Mouse (Mus musculus) bone marrow, adult 2 months (tissue): ENCODE measurements at regions not wholly inside any gene's neighbourhood (a gene's known extent, or its start where the extent isn't known, plus 50 kb on each side); places are given as distances from the start of the nearest gene placed in this dataset.

Source experiments
- H3K27ac ChIP-seq: fragments of 200-500 bp; 2 replicates; pipeline ENCODE4 v1.5.1; 2012; ENCODE audit warnings: low read depth, mild to moderate bottlenecking, control low read depth, inconsistent platforms, low read length; ENCODE audit not compliant: control insufficient read depth, poor library complexity, insufficient read depth
- H3K4me1 ChIP-seq: fragments of 200-500 bp; 2 replicates; pipeline ENCODE4 v1.6.1; 2011; ENCODE audit warnings: low read length; ENCODE audit not compliant: control insufficient read depth, insufficient read depth
- H3K4me3 ChIP-seq: fragments of 200-500 bp; replicated peaks from 2 replicates; pipeline ENCODE3; 2011; ENCODE audit warnings: mild to moderate bottlenecking, low read depth, low read length, control low read depth; ENCODE audit not compliant: control insufficient read depth
- CTCF ChIP-seq: fragments of 200-500 bp; IDR thresholded peaks from 2 replicates; pipeline ENCODE4 v1.5.1; 2011; ENCODE audit warnings: low read length, control low read depth; ENCODE audit not compliant: control insufficient read depth, insufficient read depth
- POLR2A ChIP-seq: fragments of 200-500 bp; IDR thresholded peaks from 2 replicates; pipeline ENCODE4 v1.6.1; 2011; ENCODE audit warnings: low read depth, mild to moderate bottlenecking, control low read depth, low read length, borderline replicate concordance; ENCODE audit not compliant: control insufficient read depth
- WGBS: fragments of 180-500 bp; shearing (Covaris S2); methylation state at CpG from one replicate; pipeline ENCODE4 v1.1.7; 2018; 5-methylcytosine and 5-hydroxymethylcytosine counted together

DNA sequence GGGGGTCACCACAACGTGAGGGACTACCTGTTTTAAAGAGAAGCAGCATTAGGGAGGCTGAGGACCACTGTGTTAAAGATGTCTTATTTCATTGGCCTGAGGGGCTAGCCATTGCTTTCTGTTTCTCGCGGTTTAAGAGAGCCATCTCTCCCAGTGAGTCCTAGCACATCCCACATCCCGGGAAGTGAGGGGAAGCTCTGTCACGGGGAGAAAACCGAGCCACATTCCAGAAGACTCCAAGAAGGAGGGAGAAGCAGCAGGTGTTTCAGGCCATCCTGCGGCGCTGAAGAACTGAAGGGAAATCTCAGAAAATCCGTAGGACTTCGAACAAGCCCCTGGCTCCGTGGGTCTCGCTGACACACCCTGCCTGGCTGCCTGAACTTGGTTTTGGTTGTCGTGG is 177.3 kb downstream of the Tfap2c start:
- Histone ChIP-seq H3K4me3 (no peak overlapping the region), H3K4me1 (no peaks in the 10 kb centered on the region; the same call in 1 of the 2 replicates), H3K27ac (no peak overlapping the region)
- 7% methylated on average over 13 of the region's 13 CpGs for WGBS
- TF ChIP-seq CTCF (no peak), POLR2A (no peak)

DNA sequence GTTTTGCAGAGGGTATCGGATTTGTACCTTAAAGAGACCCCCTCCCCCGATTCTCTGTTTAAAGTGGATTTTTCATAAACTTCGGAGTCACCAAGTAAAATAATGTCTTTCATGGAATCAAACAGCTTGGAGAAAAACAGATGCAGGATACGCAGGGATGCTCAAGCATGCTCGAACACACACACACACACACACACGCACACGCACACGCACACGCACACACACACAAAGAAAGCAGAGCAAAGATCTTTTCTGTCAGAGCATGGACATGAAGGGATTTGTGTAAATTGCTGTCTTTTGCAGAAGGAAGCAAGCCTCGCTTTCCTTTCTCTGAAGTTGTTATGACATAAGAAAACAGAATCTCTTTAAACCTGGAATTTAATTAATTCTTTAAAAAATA is 178.2 kb downstream of the Tfap2c start:
- no peak for TF ChIP-seq CTCF
- no peak for TF ChIP-seq POLR2A
- Histone ChIP-seq H3K27ac (no peak overlapping the region), H3K4me1 (no peaks in the 10 kb centered on the region; the same call in 1 of the 2 replicates), H3K4me3 (no peak overlapping the region)
- 37% methylated on average over 10 of the region's 10 CpGs for WGBS

GRCm38 (mm10) chr2:172728240-172728821 is 178.9 kb downstream of the Tfap2c start:
- WGBS: 2% methylated on average over 52 of the region's 53 CpGs
- H3K27ac ChIP-seq: no peak overlapping the region
- H3K4me3 ChIP-seq: no peak overlapping the region

DNA sequence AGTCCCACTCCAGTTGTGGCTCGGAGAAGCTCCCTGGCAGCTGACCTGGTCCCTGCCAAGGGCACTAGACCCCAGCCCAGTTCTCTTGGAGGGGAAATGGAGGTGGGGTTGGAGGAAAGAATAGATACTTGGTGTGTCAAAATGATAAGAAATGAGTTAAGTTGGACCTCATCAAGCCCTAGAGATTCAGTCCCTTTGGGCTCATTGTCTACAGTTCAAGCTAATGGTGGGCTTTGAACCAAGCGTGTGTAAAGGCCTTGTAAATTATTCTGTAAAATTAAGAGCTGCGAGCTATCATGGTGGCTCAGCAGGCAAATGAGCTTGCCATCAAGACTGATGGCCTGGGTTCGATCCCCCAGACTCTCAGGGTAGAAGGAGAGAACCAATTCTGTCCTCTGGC is 179.8 kb downstream of the Tfap2c start:
- Histone ChIP-seq H3K4me1 (no peaks in the 10 kb centered on the region; the same call in 1 of the 2 replicates), H3K4me3 (no peak overlapping the region), H3K27ac (no peak overlapping the region)
- WGBS: 46% methylated on average over 4 of the region's 4 CpGs
- TF ChIP-seq POLR2A (no peak), CTCF (no peak)

More at GRCm38 (mm10) chr2:172728240-172728821, 178.9 kb downstream of the Tfap2c start:
- TF ChIP-seq POLR2A (no peak), CTCF (no peak)
- no peaks in the 10 kb centered on the region; the same call in 1 of the 2 replicates for H3K4me1 ChIP-seq

- WGBS: 67% methylated on average over 9 of the region's 9 CpGs
- TF ChIP-seq POLR2A (no peak), CTCF (no peak)
- H3K27ac ChIP-seq: no peak overlapping the region
- no peaks in the 10 kb centered on the region; the same call in 1 of the 2 replicates for H3K4me1 ChIP-seq
- H3K4me3 ChIP-seq: no peak overlapping the region
These were observed 180.3 kb downstream of the Tfap2c start for GRCm38 (mm10) chr2:172729741-172730140.

- Histone ChIP-seq H3K27ac (no peak overlapping the region), H3K4me1 (no peaks in the 10 kb centered on the region; the same call in 1 of the 2 replicates), H3K4me3 (no peak overlapping the region)
- 7% methylated on average over 18 of the region's 18 CpGs for WGBS
- TF ChIP-seq POLR2A: no peak
These were observed 182.0 kb downstream of the Tfap2c start for GRCm38 (mm10) chr2:172731408-172731807.

DNA sequence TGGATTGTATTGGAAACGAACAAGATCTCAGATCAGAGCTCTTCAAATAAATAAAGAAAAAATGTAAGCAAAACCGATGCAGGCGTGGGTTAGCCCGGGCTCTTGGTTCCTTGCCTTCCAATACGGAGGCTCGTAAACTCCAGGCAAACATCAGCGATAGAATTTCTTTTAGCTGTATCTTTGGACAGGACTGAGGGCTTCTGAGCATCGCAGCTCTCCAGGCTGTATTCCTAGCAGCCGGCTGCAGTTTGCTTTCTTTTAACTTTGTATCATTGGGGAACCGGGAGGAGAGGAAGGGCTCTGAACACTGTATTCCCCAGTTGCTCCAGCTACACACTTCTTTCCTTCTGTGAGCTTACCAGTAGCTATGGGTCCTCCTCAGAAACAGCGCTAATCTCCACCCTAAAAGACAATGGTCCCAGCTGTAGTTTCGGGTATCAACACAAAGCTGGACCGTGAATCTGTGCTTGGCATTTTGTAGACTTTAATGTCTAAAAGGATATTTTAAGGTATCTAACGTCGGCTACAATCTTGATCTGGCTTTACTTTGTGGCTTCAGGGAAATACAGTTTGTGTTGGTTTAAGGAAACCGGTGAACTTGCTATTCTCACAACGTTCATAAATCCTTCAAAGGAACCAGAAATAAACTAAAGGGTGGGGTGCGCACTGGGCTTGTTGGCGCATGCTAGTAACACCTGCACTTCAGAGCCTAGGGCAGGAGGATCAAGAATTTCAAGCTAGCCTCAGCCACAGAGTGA is 183.2 kb downstream of the Tfap2c start:
- TF ChIP-seq POLR2A (no peak), CTCF (no peak)
- no peak overlapping the region for H3K27ac ChIP-seq

GRCm38 (mm10) chr2:172733403-172733995 is 184.1 kb downstream of the Tfap2c start:
- no peaks in the 10 kb centered on the region; the same call in 1 of the 2 replicates for H3K4me1 ChIP-seq
- no peak overlapping the region for H3K4me3 ChIP-seq
- H3K27ac ChIP-seq: no peak overlapping the region
- WGBS: 8% methylated on average over 9 of the region's 9 CpGs
- TF ChIP-seq CTCF (no peak), POLR2A (no peak)

More for the DNA sequence above, 183.2 kb downstream of the Tfap2c start:
- no peaks in the 10 kb centered on the region; the same call in 1 of the 2 replicates for H3K4me1 ChIP-seq
- 6% methylated on average over 19 of the region's 19 CpGs for WGBS
- no peak overlapping the region for H3K4me3 ChIP-seq

GRCm38 (mm10) chr2:172735621-172736020 is 186.2 kb downstream of the Tfap2c start:
- Histone ChIP-seq H3K4me1 (no peaks in the 10 kb centered on the region), H3K27ac (no peak overlapping the region), H3K4me3 (no peak overlapping the region)
- WGBS: 16% methylated on average over 6 of the region's 6 CpGs
- TF ChIP-seq POLR2A (no peak), CTCF (no peak)
